Mouse (Mus musculus) yolk sac, embryonic 10.5 days (tissue): ENCODE results near the gene Fbxo48.

Source experiments
- DNase-seq: peaks from one replicate; pipeline ENCODE4 v3.0.0-alpha.2; 2017; ENCODE audit warnings: low spot score

Fbxo48 gene

DNA sequence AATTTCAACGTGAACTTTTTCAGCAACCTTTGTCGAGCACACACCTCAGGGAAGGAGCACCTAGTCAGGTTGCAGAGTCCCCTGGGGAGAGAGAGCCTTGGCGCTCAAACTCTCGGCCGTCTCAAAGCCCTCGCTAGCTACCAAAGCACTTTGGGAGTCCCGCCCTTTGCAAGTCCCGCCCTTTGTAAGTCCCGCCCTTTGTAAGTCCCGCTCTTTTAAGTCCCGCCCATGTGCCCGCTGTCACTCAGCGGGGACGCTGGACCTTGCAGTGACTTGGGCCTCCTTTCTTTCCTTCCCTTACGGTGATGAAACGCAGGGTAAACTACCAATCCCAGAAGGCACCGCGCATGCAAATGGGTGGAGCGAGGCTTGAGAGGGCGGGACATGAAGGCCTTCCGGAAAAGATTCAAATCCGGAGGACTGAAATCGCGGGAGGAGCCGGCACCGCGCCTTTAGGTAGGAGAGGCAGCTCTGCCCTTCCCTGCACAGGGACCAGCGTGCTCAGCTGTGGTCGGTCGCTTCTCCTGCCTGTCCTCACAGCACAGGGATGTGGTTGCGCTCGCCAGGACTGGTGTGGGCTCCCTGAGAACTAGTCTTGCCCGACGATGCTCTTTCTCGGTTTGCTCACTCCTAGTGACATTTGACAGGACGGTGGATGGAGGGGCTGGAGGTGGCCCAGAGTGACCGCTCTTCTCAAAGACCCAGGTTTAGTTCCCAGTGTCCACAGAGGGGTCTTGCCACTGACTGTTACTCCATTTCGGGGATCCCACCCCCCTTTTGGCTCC, at the start of gene Fbxo48:
TSS of gene Fbxo48 (plus strand) at position 400 of the 785 bp plus-strand sequence.
- peak; percentile 98 for DNase-seq

DNA sequence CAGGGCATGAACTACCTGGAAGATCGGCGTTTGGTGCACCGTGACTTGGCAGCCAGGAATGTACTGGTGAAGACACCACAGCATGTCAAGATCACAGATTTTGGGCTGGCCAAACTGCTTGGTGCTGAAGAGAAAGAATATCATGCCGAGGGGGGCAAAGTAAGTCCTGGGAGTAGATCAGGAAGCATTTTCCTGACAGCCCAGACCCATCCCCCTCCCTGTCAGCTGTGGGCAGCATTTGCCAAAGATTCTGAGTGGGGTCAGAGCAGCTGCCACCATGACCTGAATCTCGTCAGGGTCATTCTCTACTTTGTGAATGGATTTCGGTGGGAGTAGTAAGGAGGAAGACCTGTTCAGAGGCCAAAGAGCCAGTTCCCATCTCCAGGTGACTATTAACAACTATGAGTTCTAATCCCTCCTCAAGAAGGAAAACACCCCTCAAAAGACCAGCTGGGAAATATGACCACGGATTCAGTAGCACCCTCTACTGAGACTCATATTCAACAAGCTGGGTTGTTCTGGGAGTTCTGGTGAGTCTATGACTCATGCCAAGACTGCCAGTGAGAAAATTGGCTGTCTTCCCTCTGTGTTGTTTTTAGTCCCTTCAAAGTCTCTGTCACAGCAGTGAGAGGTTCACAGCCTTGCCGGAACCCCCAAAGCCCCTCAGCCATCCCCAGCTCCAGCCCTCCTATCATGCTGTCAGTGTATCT, 46.7 kb upstream of the Fbxo48 start:
- DNase-seq: no peak

DNA sequence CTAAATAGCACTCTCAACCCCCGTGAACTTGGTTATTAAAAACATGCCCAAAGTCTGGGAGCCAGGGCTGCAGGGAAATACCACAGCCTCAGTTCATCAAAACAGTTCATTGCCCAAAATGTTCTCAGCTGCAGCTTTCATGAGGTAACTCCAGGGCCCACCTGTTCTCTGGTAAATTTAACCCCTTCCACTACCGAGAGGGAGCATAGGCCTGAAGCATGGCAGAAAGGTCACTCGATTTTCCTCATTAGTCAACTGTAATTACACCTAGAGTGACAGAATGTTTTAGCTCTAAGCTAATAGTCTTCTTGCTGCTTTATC, 46.2 kb upstream of the Fbxo48 start:
- DNase-seq: no peak

DNA sequence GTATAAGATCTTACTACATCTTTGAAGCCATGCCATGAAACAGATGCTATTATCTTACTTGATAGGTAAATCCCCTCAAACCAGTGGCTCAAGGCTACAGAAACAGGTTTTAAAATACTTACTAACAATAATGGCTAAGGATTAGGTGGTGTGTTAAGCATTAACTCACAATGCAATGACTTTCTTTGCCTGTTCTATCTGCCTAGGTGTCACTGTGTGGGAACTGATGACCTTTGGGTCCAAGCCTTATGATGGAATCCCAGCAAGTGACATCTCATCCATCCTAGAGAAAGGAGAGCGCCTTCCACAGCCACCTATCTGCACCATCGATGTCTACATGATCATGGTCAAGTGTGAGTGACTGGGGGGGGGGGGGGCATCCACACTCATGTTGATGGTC, 44.6 kb upstream of the Fbxo48 start:
- peak; percentile 15 for DNase-seq

DNA sequence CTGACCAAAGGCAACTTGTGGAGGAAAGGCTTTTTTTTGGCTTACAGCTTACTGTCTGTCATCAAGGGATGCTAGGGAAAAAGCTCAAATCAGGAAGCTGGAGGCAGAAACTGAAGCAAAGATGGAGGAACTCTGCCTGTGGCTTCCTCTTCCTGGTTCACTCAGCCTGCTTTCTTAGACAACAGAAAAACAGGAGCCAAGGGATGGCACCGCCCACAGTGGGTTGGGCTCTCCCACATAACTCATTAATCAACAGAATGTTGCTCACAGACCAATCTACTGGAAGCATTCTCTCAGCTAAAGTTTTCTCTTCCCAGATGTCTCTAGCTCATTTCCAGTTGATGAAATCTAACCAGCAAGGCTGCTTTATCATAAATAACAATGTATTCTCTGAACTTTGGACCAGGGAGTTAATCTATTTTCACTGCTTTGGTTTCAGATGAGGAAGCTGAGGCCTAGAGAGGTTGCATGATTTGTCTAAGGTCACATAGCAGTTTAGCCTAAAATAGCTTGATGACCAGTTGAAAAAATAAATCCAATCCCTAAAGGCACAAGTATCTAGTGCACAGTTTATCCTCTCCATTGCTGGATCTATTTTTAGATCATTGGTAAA, 43.6 kb upstream of the Fbxo48 start:
- DNase-seq: no peak

DNA sequence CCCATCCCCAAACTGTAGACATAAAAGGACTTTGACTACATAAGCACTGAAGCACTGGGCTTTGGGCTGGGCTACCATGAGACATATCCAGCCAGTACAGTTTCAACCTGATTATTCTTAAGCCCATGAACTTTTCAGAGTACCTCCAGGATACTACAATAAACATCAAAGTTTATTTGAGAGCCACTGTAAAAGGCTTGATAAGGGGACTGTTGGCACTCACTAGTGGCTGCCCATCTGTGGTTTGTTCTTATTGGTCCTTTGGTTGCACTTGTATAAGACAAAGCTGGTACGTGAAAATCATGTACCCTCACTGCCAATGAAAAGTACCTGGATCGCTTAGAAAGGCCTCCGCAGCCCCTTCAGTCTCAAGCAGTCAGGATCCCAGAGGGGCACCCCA, 36.4 kb upstream of the Fbxo48 start:
- no peak for DNase-seq

DNA sequence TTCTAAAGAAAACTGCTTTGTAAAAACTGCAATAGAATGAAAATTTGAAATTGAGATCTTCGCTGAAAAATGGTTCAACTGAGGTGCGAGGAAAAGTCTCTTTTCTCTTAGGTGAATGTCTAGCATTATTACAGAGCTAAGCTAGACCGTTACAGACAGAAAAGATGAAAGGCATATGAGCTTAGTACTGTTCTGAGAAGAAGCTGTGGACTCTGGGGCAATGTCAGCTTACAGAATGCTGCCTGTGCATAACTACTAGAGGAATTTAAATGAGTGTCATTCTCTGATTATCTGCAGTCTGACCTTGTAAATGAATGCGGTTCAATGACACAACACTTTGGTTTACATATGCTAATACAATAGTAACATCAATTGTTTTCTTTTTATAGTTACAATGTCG, 35.3 kb upstream of the Fbxo48 start:
- no peak for DNase-seq

DNA sequence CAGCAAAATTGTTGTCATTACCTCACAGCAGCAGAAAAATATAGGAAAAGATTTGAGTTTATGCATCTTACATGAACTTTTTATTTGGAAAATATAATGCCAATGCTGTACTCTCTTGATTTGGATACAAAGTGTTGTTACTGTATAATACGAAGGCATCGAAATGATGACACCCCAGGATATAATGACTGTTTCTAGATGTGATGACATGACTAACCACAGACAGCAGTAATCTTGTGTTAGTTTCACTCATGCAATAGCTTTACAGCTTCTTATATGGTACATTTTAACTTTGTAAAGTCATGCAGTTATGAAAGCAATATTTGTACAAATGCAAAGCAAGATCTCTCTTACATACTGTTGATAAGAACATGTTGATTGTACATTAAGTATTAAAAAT, 33.7 kb upstream of the Fbxo48 start:
- no peak for DNase-seq

DNA sequence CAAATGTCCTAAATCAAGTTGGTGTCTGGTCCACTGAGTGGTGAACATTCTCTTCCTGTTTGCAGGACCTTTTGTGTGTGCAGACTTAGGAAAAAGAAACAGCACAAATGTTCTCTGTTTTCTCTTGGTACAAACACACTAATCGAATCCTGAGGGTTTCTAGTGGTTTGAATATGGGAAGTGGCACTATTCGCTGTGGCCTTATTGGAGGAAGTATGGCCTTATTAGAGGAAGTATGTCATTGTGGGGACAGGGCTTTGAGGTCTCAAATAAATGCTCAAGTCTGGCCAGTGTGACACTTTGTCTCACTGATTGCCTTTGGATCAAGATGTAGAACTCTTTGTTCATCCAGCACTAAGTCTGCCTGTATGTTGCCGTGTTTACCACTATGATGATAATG, 19.0 kb upstream of the Fbxo48 start:
- DNase-seq: no peak

DNA sequence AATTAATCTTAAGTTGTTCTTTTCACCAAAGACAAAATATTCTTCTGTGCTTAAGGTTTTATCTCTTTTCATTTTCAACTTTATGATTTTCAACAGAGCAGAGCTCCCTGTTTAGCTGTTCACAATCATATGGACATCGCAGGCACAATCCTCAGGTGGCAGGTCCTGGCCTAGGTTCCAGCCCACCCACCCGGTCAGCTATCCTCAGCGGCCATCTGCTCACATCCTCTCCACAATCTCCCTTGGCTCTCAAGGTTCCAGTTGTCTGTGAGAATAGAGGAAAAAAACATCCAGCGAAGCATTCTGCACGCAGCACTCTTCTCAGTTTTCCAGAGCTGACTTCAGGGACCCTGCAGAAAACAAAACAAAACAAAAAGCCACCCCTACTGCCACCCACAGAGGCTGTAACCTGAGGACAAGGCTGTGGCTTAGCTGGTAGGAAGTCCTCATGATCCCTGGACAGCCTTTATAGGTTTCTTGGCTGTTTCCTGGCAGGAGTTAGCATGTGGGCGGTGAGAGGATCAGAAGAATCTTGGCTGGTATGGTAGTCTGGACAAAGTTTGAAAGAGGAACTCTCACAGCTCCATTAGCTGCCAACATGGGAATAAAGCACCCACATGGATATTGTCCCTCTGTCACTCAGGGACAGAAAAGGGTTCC, 15.5 kb upstream of the Fbxo48 start:
- DNase-seq: no peak

DNA sequence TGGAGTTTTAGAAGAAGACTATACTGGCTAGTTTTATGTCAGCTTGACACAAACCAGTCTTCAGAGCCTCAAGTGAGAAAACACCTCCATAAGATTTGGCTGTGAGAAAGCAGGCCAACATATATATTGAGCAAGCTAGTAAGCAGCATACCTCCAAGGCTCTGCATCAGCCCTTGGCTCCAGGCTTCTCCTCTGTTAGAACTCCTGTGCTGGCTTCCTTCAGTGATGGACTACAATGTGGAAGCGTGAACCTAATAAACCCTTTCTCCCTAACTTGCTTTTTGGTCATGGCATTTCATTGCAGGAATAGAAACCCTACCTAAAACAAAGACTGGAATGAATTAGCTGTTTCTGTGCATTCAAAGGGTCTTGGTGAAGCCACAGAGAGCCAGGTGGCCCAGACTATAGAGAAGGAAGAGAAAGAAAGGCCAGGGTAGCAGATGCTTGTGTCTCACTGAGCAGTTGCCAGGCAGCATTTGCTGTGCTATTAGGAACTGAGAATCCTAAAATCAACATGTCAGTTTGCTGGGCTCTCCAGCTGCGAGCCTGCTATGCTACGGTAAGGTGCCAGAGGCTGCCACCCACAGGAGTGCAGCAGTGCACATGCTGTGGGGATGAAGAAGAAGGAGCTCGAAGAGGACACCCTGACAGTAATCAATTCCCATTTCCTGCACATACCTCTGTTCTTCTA, 9.9 kb upstream of the Fbxo48 start:
- no peak for DNase-seq

DNA sequence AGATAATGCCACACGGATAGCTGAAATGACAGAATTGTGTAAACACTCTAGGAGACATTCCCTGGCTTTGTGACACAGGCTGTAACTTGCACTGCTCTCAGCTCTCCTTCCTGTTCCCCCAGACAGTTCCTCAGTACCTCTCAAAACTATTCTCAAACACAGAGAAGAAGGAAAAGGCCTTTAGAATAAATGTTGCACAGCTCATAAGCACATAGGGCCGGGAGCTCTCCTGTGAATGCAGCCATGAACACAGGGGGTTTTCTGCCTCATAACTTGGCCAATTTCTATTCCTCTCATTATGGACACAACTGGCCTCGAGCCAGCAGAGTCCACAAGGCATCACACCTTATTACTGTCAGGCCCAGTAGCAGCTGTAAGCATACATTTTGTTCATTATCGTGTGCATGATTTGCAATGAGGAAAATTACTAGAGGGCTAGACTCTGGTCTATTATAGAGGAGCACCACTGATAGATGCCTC, 9.2 kb upstream of the Fbxo48 start:
- DNase-seq: no peak

DNA sequence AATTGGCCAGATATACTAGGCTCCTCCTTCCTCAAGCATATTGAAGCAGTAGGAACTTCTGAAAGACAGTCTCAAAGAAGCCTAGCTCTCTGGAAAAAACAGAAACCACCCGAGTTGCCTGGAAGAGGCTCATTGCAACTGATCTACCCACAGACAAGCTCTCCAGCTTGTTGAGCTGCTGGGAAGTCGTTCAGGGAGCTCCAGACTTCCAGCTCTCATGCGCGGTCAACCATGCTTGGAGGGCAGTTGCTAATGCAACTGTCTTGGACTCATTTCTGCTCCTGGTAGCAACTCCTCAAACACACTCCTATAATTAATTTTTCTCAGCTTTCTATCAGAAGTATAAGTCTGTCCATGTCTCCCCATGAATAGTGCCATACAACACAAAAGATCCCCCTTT, 8.2 kb upstream of the Fbxo48 start:
- no peak for DNase-seq

DNA sequence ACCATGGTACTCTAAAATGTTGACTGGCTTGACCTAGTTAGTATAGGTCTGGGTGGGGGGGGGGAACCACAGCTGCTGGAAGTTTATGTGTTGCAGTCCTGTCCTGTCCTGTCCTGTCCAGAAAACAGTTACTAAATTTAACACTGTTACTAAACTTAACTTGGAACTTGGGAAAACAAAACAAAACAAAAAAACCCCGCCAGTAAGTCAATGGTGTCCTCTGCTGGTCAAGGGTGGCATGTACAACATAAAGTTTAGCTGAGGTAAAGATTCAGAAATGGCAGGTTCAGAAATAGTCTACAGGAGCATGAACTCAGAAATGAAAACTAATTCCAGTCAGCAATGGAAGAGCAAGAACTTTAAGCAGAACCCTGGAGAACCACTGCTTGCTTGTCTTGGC, 2.4 kb upstream of the Fbxo48 start:
- no peak for DNase-seq

DNA sequence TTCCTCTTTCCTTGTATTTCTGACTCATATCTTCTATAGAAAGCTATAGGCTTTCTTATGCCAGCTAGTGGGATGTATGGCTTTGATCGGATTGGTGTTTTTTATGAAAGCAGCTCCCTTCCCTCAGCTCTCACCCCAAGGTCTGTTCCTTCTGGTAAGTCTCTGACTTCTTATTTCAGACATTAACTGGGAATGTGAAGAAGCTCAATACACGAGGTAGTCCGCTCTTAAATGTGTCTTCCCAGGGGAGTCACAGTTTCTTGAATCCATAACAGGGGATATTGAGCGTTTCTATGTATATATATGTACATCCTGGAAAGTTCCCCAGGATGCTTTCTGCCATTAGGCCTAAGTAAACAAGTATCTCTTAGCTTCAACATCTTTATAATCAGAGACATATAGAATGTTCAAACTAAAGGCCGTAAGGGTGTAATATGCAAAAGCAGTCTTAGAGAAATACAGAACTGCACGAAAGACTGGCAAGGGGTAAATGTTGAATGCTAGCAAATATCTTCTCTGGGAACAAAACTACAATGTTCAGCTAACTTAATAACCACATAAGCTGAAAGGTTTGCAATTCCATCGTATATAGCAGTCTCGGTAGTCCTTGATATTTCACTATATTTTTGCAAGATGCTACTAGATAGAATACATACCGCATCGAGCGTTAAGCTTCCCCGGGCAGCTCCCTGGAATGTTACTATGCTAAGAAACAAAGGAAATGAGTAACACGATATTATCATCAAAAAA, 774 bp upstream of the Fbxo48 start:
- DNase-seq: no peak

DNA sequence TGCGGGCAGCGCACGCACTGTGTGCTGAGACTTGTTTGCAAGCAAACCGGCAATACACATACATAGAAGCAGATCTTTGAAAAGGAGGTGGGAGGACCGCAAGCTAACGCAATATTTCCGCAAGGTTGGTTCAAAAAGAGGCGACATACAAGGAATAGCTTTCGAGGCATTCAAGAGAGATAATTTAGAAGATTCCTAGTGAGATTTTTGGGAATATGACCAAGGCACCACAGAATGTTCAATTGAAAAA, 511 bp downstream of the Fbxo48 start:
- no peak for DNase-seq

DNA sequence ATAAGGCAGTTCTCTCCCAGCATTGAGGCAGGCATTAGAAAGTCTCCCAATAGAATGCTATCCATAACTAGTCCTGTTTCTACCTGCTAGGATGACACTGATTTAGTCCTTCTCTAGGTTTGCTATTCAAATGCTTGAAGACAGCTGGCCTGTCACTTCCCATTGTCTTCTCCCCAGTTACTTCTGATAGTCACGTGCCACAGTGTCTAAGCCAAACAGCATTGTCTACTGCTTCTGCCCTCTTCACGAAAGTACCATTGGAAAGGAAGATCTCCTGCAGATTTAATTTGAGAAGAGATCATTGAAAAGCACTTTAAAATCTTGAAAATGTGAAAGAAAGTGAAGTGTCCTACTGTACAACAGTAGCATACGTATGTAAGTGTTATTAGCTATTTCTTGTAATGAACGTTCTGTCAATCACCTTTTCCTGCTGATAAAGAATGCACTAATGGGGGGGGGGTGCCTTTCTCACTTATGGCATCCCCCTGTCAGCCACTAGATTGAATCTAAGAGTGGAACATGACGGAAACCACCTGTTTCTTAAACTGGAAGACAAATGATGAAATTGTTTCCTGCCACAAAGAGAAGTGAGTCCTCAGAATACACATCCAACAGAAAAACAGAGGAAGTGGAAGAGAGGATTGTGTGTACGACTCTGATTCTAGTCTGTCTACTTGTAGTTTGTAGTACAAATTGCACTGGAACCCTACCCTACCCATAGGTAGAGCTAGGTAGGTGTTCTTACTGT, 5.1 kb downstream of the Fbxo48 start:
- DNase-seq: no peak

DNA sequence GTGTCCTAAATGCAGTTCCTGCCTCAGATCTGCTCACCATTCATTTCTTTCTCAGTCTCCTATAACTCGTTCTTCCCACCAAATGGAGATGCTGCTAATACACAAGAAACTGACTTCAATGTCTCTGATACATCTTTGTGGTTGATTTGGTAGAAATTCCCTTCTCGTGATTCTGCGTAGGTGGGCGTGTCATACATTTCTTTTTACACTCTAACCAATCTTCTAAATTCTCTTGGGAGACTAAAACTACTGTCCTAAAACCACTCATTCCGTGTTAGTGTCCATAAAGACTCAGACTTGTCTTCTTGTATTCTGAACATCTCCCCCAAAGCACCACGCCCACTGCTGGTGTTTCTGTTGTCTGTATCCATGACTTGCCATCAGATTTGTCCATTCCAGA, 5.9 kb downstream of the Fbxo48 start:
- no peak for DNase-seq

DNA sequence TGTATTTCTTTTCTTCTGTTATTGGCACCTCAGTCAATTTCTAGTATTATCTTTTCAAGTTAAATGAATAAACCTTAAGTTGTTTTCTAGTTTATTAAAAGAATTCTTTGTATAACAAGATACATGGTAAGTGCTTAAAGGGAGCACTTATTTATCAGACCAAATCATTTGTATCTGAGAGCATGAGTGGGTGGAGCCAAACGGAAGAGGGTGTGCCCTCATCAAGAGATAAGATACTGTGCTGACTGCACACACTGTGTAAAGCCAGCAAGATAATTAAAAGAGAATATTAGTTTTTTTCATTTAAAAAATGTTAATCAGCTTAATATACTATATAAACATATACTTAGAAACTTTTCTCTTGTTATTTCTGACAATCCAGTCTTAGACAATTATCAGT, 7.3 kb downstream of the Fbxo48 start:
- DNase-seq: no peak

DNA sequence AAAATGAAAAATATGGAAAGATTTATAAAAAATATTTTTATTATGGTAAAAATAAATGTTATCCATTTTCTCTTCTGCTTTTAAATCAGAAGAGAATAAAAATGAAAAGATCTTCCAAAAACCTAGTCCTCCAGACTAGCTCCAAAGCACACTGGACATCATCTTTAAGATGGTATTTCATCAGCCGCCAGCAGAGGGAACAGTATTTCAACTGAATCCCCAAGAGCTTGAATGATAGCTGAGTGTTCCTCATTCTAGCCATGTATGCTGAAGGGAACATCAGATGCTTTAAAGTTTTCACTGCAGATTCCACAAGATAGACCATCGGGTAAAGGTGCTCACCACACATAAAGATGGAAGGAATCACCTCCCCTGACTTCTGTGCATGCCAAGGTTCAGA, 16.6 kb downstream of the Fbxo48 start:
- no peak for DNase-seq

DNA sequence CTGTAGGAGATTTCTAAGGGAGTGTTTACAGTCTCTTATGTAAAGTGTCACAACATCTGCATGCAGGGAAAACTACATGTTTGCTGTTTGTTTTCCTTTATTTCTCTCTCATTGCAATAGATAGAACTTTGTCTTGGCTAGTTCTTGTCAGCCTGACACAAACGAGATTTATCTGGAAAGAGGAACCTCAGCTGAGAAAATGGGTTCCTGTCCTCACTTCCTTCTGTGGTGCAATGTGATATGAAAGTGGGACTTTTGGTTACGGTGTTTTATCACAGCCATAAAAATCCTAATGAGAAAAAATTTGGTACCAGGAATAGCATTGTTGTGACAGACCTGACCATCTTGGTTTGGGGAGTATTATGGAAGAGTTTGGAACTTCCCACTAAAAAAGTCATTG, 18.5 kb downstream of the Fbxo48 start:
- DNase-seq: no peak
